Mouse (Mus musculus): Measurements from ENCODE around the gene Atxn2.
"Not testable (repeated sequence)": the region's sequence is repeated elsewhere in the genome, so short reads cannot be mapped to it uniquely, and the experiment has no call there.

Gene Atxn2

GRCm38 (mm10) chr5:121711928-121712231 lies 743 bp downstream of the Atxn2 start:
- in situ Hi-C loops (cut with MboI) = no loop called here

GRCm38 (mm10) chr5:121712232-121712933 lies 1.2 kb downstream of the Atxn2 start:
- in situ Hi-C loops (cut with MboI) = no loop called here

DNA sequence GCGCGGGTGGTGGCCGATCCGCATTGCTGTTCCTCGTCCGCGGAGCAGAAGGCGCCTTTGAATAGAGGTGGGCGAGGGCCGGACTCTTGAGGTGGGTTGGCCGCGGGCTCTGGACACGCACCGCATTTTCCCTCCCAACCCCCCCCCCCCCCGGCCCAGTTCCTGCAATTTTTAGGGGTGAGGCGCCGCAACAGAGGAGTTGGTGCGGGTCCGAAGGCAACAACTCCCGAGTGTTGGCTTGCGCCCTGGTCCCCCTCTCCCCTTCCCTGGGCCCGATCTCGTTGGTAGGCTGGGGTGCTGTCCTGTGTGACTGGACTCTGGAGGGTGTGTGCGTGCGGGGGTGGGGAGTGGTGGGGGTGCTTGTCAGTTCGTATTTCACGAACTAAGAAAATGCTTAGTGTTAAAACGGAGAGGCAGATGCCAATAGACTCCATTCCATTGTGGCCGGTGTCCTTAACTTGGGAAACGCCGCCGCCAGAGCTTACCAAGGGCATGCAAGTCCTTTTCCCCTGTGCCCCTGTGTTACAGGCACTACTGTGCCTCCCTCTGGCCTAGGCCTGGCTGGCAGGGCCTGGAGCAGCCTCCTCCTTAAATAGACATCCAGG lies 1.9 kb downstream of the Atxn2 start:
- in situ Hi-C loops (cut with MboI) = no loop called here

DNA sequence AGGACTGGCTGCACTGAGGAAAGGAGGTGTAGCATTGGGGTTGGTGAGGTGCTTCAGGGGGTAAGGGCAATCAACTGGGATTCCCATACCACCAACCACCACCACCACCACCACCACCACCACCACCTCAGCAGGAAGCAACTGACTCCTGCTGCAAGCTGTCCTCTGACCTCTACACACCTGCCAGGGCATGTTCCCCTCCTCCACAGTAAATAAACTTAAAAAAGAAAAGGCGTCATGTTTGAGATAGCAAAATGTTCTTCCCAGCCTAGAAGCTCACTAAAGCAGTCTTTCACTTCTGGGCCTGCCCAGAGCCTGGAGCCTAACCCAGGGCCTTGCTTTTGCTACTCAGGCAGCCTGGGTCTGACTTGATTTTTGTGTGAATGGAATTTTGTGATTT lies 3.2 kb downstream of the Atxn2 start:
- in situ Hi-C loops (cut with MboI) = no loop called here

GRCm38 (mm10) chr5:121714928-121715327 lies 3.8 kb downstream of the Atxn2 start:
- in situ Hi-C loops (cut with MboI) = no loop called here

- in situ Hi-C loops (cut with MboI) = no loop called here
Observed at GRCm38 (mm10) chr5:121718462-121718861, 7.3 kb downstream of the Atxn2 start.

- in situ Hi-C loops (cut with MboI) = no loop called here
Observed at GRCm38 (mm10) chr5:121720888-121721585, 9.9 kb downstream of the Atxn2 start.

DNA sequence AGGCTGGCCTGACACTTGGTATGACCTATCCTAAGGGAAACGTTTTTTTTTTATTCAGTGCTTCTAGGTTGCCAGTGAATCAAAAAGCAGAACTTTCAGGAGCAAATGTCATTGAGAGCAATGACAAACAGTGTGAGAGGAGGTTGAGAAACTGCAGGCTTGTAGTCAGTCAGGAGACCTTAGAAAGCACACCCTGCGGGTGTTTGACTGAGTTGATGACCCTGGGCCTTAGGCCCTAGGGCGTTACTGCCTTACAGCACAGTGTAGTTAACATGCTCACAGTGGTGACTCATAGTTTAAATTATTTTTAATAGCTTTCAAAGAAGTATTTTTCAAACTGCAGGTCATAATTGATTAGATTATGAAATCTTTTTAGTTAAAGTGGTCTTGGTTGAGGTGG lies 10.7 kb downstream of the Atxn2 start:
- in situ Hi-C loops (cut with MboI) = no loop called here

DNA sequence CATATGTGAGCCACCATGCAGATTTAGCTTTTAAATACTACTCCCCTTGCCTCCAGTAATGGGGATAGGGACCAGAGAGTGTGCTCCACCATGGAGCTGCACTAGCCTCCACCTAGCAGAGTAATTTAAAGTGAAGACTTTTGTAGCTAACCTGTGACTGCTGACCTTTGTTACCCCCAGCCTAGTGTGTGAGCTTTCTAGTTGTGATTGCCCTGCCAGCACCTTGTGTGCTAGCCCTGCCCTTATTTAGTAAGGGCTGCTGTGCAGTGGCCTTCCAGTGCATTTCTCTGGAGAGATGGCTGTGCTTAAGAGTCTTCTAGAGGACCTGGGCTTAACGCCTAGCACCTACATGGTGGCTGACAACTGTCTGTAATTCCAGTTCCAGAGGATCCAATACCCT lies 13.5 kb downstream of the Atxn2 start:
- in situ Hi-C loops (cut with MboI) = no loop called here

GRCm38 (mm10) chr5:121730057-121730456 lies 18.9 kb downstream of the Atxn2 start:
- in situ Hi-C loops (cut with MboI) = no loop called here

DNA sequence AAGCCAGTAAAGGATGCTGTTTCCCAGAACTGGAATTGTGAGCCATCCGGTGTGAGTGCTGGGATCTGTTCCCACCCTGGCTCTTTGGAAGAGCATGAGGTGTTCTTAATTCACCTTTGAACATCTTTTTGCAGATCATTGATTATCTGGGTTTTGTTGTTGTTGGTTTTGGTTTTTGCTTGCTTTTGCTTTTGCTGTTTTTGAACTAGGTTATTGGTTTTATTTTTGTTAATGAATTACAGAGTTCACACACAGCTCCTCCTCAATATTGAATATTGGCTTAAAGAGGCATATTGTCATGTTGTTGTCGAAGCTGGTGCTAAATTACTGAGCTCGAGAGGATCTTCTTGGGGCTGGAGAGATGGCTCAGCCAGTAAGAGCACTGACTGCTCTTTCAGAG lies 25.5 kb downstream of the Atxn2 start:
- in situ Hi-C loops (cut with MboI) = no loop called here

- in situ Hi-C loops (cut with MboI) = not testable (repeated sequence)
Observed at GRCm38 (mm10) chr5:121738162-121738561, 27.0 kb downstream of the Atxn2 start.

DNA sequence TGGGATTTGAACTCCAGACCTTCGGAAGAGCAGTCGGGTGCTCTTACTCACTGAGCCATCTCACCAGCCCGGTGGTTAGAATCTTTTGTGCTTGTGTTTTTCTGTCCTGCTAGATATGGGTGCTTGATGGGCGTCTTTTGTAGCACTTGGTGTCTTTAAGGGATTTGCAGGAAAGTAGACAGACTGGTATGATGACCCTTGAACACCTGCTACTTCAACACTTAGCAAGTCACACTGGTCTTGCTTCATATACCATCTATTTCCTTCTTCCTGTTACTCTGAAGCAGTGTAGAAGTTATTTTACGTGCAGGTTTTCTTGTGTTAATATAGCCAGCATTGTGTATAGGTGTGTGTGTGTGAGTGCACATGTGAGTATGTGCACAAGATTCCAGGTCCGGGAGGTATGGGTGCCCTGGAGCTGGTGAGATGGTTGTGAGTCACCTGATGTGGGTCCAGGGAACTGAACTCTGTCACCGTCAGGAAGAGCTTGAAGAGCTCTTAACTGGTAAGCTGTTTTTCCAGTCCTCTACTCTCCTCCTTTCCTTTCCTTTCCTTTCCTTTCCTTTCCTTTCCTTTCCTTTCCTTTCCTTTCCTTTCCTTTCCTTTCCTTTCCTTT lies 27.5 kb downstream of the Atxn2 start:
- in situ Hi-C loops (cut with MboI) = no loop called here

- in situ Hi-C loops (cut with MboI) = no loop called here
Observed at GRCm38 (mm10) chr5:121740516-121740915, 29.4 kb downstream of the Atxn2 start.

DNA sequence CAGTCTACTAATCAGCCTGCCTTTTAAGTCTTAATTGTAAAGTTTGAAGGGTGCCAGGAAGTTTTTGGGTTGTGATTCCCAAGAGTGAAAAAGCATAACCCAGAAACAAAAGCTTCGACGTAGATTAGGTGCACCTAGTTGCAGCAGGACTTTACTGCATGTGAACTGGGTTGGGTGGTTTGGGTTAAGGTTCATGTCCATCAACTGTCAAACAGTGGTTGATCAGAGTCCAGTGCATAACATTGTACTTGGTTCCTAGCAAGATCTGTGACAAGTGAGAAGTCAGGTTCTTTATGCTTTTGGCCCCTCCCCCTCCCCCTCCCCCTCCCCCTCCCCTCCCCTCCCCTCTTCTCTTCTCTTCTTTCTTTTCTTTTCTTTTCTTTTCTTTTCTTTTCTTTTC lies 31.8 kb downstream of the Atxn2 start:
- in situ Hi-C loops (cut with MboI) = no loop called here

DNA sequence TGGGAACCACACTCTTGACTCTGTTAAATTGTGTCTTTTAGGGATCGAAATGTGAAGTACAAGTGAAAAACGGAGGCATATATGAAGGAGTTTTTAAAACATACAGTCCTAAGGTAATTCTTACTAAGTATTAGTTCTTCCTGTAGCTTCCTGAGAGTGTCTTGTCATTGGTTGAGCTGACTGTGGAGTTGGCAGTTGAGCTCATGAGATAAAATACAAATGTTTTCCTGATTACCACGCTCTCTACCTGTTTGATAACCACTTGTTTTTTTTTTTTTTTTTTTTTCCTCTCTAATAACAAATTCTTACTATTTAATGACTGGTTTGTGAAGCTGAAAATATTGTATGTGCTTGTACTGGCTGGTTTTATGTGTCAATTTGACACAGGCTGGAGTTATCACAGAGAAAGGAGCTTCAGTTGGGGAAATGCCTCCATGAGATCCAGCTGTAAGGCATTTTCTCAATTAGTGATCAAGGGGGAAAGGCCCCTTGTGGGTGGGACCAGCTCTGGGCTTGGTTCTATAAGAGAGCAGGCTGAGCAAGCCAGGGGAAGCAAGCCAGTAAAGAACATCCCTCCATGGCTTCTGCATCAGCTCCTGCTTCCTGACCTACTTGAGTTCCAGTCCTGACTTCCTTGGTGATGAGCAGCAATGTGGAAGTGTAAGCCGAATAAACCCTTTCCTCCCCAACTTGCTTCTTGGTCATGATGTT lies 36.9 kb downstream of the Atxn2 start:
- in situ Hi-C loops (cut with MboI) = not testable (repeated sequence)

DNA sequence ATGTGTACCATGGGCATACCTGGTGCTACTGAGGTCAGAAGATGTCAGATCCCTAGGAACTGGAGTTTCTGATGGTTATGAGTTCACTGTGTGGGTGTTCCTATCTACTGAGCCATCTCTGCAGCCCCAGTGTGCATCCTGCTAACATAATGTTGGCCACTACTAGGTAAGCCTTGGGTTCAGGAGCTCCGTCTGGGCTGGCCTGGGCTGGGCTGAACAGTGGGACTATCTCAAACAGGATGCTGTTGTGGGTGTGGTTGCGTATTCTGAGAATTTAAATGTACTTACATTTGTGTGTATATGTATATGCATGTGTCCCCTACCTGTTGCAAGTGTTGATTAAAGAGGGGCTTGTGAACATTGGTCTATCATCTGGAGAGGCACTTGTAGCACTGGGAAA lies 38.5 kb downstream of the Atxn2 start:
- in situ Hi-C loops (cut with MboI) = no loop called here

DNA sequence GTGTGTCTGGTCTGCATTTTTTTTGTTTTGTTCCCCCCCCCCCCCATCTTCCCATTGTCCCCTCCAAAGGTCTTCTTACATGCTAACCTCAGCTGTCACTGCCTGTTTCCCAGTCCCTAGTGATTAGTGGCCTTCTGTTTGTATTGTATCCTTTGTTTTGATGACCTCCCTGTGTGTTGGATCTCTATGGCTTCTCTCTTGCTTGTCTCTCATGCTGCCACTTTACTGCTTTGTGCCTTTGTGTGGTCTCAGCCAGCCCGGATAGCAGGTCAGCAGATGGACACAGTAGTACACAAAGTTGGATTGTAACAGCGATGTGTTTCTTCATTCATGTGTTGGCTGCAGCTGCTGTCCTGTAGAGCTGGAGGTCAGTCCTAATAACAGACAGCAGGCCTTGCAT lies 46.8 kb downstream of the Atxn2 start:
- in situ Hi-C loops (cut with MboI) = no loop called here

DNA sequence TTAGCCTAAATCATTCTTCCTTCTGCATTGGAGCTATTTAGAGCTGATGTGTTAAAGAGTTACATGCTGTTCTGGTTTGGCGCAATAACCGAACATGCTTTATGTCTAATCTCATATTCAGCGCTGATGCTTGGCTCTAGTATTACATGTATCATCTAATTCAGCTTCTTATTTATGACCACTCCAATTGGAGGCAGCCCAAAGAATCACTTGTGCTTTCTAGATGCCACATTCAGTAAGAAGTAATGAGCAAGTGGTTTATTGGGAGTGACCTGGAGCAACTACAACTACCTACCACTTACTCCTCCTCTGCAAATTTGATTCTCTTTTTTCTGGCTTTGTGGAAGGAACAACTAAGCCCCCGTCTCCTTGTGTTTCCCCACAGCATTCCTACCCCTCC lies 47.2 kb downstream of the Atxn2 start:
- in situ Hi-C loops (cut with MboI) = no loop called here

DNA sequence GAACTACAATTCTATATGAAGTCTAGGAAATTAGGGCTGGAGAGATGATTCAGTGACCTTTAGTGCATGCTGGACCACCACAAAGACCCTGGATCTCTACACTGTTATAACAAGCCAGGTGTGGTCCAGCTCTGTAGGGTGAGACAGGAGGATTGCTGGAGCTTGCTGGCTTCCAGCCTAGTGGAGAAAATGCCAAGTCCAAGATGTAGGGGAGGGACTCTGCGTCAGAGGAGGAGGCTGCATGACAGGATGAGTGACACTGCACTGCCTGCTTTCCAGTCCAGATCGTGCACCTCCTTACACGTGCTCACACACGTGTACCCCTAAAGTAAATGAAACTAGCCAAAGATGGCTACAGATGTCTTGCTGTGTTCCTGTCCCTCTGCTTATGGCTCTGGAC lies 48.8 kb downstream of the Atxn2 start:
- in situ Hi-C loops (cut with MboI) = no loop called here

- in situ Hi-C loops (cut with MboI) = no loop called here
Observed at GRCm38 (mm10) chr5:121761459-121761858, 50.3 kb downstream of the Atxn2 start.

DNA sequence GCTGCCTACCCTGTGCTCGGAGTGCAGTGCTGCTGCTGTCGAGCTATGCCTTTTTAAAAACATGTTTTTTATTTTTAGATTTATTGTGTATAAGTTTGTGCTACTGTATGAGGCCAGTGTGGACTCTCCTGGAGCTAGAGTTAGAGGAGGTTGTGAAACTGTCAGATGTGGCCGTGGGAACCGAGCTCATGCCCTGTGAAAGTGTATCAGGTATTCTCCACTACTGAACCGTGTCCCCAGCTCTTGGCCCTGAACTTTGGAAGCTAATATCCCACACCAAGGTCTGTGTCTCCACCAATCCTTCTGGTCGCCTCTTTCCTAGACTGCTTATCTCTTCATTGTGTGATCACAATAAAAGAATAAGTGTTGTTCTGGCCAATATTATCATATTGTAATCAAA lies 51.8 kb downstream of the Atxn2 start:
- in situ Hi-C loops (cut with MboI) = no loop called here
